ENCODE assay signal across 27 mouse cellular contexts in the genomic region with DNA sequence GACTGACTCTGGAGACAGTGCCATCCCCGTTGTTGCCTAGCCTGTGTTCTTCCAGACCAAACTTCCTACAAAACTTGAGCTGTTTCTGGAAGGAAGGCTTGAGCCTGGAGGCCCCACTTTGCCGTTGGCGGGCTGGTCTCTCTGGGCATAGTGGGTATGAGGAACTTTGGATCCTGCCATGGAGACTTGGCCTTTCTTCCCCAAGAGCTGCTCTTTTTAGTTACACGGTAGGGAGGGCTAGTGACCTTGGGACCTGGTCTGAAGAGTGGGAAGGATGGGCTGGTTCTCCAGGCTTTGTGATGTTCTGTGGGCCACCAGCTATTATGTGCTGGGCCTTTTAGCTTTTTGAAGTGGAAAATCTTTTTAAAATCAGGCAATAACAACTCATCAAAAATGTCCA. TPM values are rescaled to one million over a fixed set of nuclear protein-coding genes. Genes with fewer than 3 reads are reported as not detected.
DNase-seq lines count a peak whose midpoint lies in the region; ATAC-seq and TF ChIP-seq lines count a peak whose summit lies in the region.
"Had no signal": no experiment of that assay in that cellular context is flagged by ENCODE, and none has a peak within 500 bp of the region (broad histone marks: within the 10 kb centered on the region; RNA-seq: fewer than 3 reads in every experiment).

No protein-coding gene starts in this region.

- H3K4me1 ChIP-seq in intestine, embryonic 16.5 days (ENCODE audit: control insufficient read depth, insufficient read depth, low read length), result peaks cover 46% of the 10 kb centered on the region
- peaks cover 6% of the 10 kb centered on the region; the same call in 1 of the 2 replicates for H3K4me1 ChIP-seq in intestine, postnatal 0 days (replicated peaks; ENCODE audit: control insufficient read depth, insufficient read depth, low read length)
- peaks cover 8% of the 10 kb centered on the region; the same call in 1 of the 2 replicates for H3K4me1 ChIP-seq in kidney, embryonic 14.5 days (ENCODE audit: control insufficient read depth, insufficient read depth, low read length)
- peaks cover 46% of the 10 kb centered on the region for H3K4me1 ChIP-seq in stomach, embryonic 16.5 days (ENCODE audit: control insufficient read depth, insufficient read depth, low read length)
- no peaks in the 10 kb centered on the region for H3K4me1 ChIP-seq in hindbrain, embryonic 11.5 days (replicated peaks; ENCODE audit: control insufficient read depth, insufficient read depth, low read length)

- ATAC-seq in intestine, embryonic 16.5 days, result no peak
- ATAC-seq in intestine, postnatal 0 days, result no peak
- ATAC-seq in kidney, embryonic 14.5 days (ENCODE audit: low FRiP score, low TSS enrichment), result no peak
- no peak for ATAC-seq in stomach, embryonic 16.5 days (ENCODE audit: insufficient read depth, low FRiP score)
- no peak for ATAC-seq in hindbrain, embryonic 11.5 days (ENCODE audit: low FRiP score)
- ATAC-seq: forebrain, embryonic 15.5 days; hindbrain, postnatal 0 days; intestine, embryonic 15.5 days had no signal

- WGBS in intestine, embryonic 16.5 days, result 69% methylated on average over 4 of the region's 4 CpGs
- 48% methylated on average over 4 of the region's 4 CpGs for WGBS in intestine, postnatal 0 days
- 85% methylated on average over 4 of the region's 4 CpGs for WGBS in kidney, embryonic 14.5 days
- 78% methylated on average over 4 of the region's 4 CpGs for WGBS in stomach, embryonic 16.5 days
- WGBS in hindbrain, embryonic 11.5 days, result 91% methylated on average over 4 of the region's 4 CpGs

- peak overlapping the region; percentile 14; the same call in 1 of the 2 replicates for H3K27ac ChIP-seq in intestine, embryonic 16.5 days (ENCODE audit: low read length)
- H3K27ac ChIP-seq in intestine, postnatal 0 days (ENCODE audit: low read depth, low read length), result no peak overlapping the region
- no peak overlapping the region for H3K27ac ChIP-seq in kidney, embryonic 14.5 days (ENCODE audit: low read depth, low read length)
- peak overlapping the region; percentile 89 for H3K27ac ChIP-seq in stomach, embryonic 16.5 days (ENCODE audit: low read length)
- no peak overlapping the region for H3K27ac ChIP-seq in hindbrain, embryonic 11.5 days (ENCODE audit: low read depth, low read length)
- H3K27ac ChIP-seq: embryonic facial prominence, embryonic 13.5 days; forebrain, embryonic 10.5 days; forebrain, embryonic 15.5 days; heart, adult 2 months; hindbrain, embryonic 10.5 days; hindbrain, postnatal 0 days; intestine, embryonic 15.5 days; left cerebral cortex, adult 2 months; limb, embryonic 12.5 days; macrophage had no signal

- H3K4me3 ChIP-seq in intestine, embryonic 16.5 days (ENCODE audit: low read length), result no peak overlapping the region
- no peak overlapping the region for H3K4me3 ChIP-seq in intestine, postnatal 0 days (ENCODE audit: low read depth, low read length)
- H3K4me3 ChIP-seq in kidney, embryonic 14.5 days (ENCODE audit: low read length), result no peak overlapping the region
- H3K4me3 ChIP-seq in stomach, embryonic 16.5 days (replicated peaks; ENCODE audit: low read length), result no peak overlapping the region
- H3K4me3 ChIP-seq in hindbrain, embryonic 11.5 days (ENCODE audit: low read depth, low read length), result no peak overlapping the region
- H3K4me3 ChIP-seq: embryonic facial prominence, embryonic 13.5 days; forebrain, embryonic 10.5 days; forebrain, embryonic 15.5 days; heart, adult 2 months; heart, embryonic 12.5 days; hindbrain, embryonic 10.5 days; intestine, embryonic 15.5 days; left cerebral cortex, adult 2 months; limb, embryonic 12.5 days had no signal

- no peak for TF ChIP-seq CTCF in intestine, postnatal 0 days (IDR thresholded peaks at IDR 0.05; ENCODE audit: low read depth)

- H3K4me2 ChIP-seq in intestine, embryonic 16.5 days (ENCODE audit: low read depth, low read length), result no peak overlapping the region
- H3K4me2 ChIP-seq in intestine, postnatal 0 days (replicated peaks; ENCODE audit: low read depth), result no peak overlapping the region
- H3K4me2 ChIP-seq in kidney, embryonic 14.5 days (replicated peaks; ENCODE audit: low read depth, low read length), result no peak overlapping the region
- H3K4me2 ChIP-seq in stomach, embryonic 16.5 days (ENCODE audit: low read depth, low read length), result no peak overlapping the region
- no peak overlapping the region for H3K4me2 ChIP-seq in hindbrain, embryonic 11.5 days (replicated peaks; ENCODE audit: low read depth, low read length)
- H3K4me2 ChIP-seq: embryonic facial prominence, embryonic 13.5 days; forebrain, embryonic 15.5 days; heart, embryonic 12.5 days; intestine, embryonic 15.5 days; limb, embryonic 12.5 days had no signal

- H3K27me3 ChIP-seq in intestine, embryonic 16.5 days (replicated peaks; ENCODE audit: control insufficient read depth, insufficient read depth, low read length), result no peaks in the 10 kb centered on the region
- H3K27me3 ChIP-seq in intestine, postnatal 0 days (replicated peaks; ENCODE audit: control insufficient read depth, insufficient read depth, low read length), result no peaks in the 10 kb centered on the region
- H3K27me3 ChIP-seq in kidney, embryonic 14.5 days (ENCODE audit: control insufficient read depth, insufficient read depth, low read length), result no peaks in the 10 kb centered on the region
- no peaks in the 10 kb centered on the region for H3K27me3 ChIP-seq in stomach, embryonic 16.5 days (ENCODE audit: control insufficient read depth, insufficient read depth, low read length)
- H3K27me3 ChIP-seq in hindbrain, embryonic 11.5 days (ENCODE audit: control insufficient read depth, insufficient read depth, low read length), result no peaks in the 10 kb centered on the region
- H3K27me3 ChIP-seq: embryonic facial prominence, embryonic 13.5 days; forebrain, embryonic 15.5 days; heart, embryonic 12.5 days; intestine, embryonic 15.5 days; limb, embryonic 12.5 days had no signal

- H3K9me3 ChIP-seq in intestine, embryonic 16.5 days (ENCODE audit: control insufficient read depth, low read length), result no peaks in the 10 kb centered on the region
- no peaks in the 10 kb centered on the region for H3K9me3 ChIP-seq in intestine, postnatal 0 days (ENCODE audit: control insufficient read depth)
- H3K9me3 ChIP-seq in kidney, embryonic 14.5 days (ENCODE audit: control insufficient read depth, low read length), result no peaks in the 10 kb centered on the region
- no peaks in the 10 kb centered on the region for H3K9me3 ChIP-seq in stomach, embryonic 16.5 days (replicated peaks; ENCODE audit: control insufficient read depth, low read length)
- H3K9me3 ChIP-seq in hindbrain, embryonic 11.5 days (ENCODE audit: control insufficient read depth, low read length), result no peaks in the 10 kb centered on the region
- H3K9me3 ChIP-seq: embryonic facial prominence, embryonic 13.5 days; forebrain, embryonic 10.5 days; forebrain, embryonic 15.5 days; heart, embryonic 12.5 days; hindbrain, embryonic 10.5 days; intestine, embryonic 15.5 days; limb, embryonic 12.5 days had no signal

- no peak overlapping the region for H3K9ac ChIP-seq in intestine, embryonic 16.5 days (ENCODE audit: low read depth, low read length)
- H3K9ac ChIP-seq in intestine, postnatal 0 days (ENCODE audit: low read depth, low read length), result no peak overlapping the region
- H3K9ac ChIP-seq in kidney, embryonic 14.5 days (ENCODE audit: low read depth, low read length), result no peak overlapping the region
- H3K9ac ChIP-seq in stomach, embryonic 16.5 days (ENCODE audit: low read length), result no peak overlapping the region
- H3K9ac ChIP-seq in hindbrain, embryonic 11.5 days (ENCODE audit: low read depth, low read length), result no peak overlapping the region
- H3K9ac ChIP-seq: embryonic facial prominence, embryonic 13.5 days; forebrain, embryonic 15.5 days; heart, embryonic 12.5 days; intestine, embryonic 15.5 days; limb, embryonic 12.5 days had no signal

- DNase-seq in kidney, postnatal 14 days, result peak; percentile 28
- DNase-seq in kidney, postnatal 25 days, result peak; percentile 32 to 62
- no peak for DNase-seq in hindbrain, embryonic 11.5 days (ENCODE audit: low spot score)
- DNase-seq: adrenal gland, postnatal 25 days; cerebellum, adult 11-12 months; cerebellum, adult 9-11 months; gastrocnemius, postnatal 36 days; heart, adult 2 months; heart, postnatal 14 days; lung, postnatal 10 days; midbrain, embryonic 14.5 days; right cerebral cortex, postnatal 25 days; thymus, postnatal 4 days had no signal

- H3K36me3 ChIP-seq in intestine, embryonic 16.5 days (ENCODE audit: control insufficient read depth, insufficient read depth, low read length), result no peaks in the 10 kb centered on the region
- H3K36me3 ChIP-seq in intestine, postnatal 0 days (ENCODE audit: control insufficient read depth, insufficient read depth), result no peaks in the 10 kb centered on the region
- no peaks in the 10 kb centered on the region for H3K36me3 ChIP-seq in kidney, embryonic 14.5 days (ENCODE audit: control insufficient read depth, insufficient read depth, low read length)
- H3K36me3 ChIP-seq in stomach, embryonic 16.5 days (ENCODE audit: control insufficient read depth, insufficient read depth, low read length), result no peaks in the 10 kb centered on the region
- no peaks in the 10 kb centered on the region for H3K36me3 ChIP-seq in hindbrain, embryonic 11.5 days (ENCODE audit: control insufficient read depth, insufficient read depth, low read length)
- H3K36me3 ChIP-seq: embryonic facial prominence, embryonic 13.5 days; forebrain, embryonic 15.5 days; heart, embryonic 12.5 days; limb, embryonic 12.5 days had no signal

RNA-seq across cellular contexts. Expression of gene Larp1, which starts 17.0 kb away (rescaled TPM):
- polyA plus RNA-seq in intestine, embryonic 16.5 days (2015; fragmentation: Nextera tagmentation; extraction: Ambion mirVana), result 16.5 and 16.7 TPM in 2 replicates
- 9.6 and 11.5 TPM in 2 replicates for polyA plus RNA-seq in intestine, postnatal 0 days (2015; fragmentation: Nextera tagmentation; extraction: Ambion mirVana)
- 21.5 and 25.0 TPM in 2 replicates for polyA plus RNA-seq in kidney, embryonic 14.5 days (2014; fragmentation: Nextera tagmentation; extraction: Ambion mirVana)
- polyA plus RNA-seq in stomach, embryonic 16.5 days (2015; fragmentation: Nextera tagmentation; extraction: Ambion mirVana), result 21.8 and 22.9 TPM in 2 replicates
- polyA plus RNA-seq in hindbrain, embryonic 11.5 days (2014; fragmentation: Nextera tagmentation; extraction: Ambion mirVana), result 14.5 and 18.2 TPM in 2 replicates

Comparison
In these comparisons a context has a peak if more than half of its experiments do, and no peak if none do; other contexts are left out.
1. H3K27ac ChIP-seq: peak in intestine, embryonic 16.5 days (single experiment) and stomach, embryonic 16.5 days (single experiment); none in intestine, postnatal 0 days (single experiment), kidney, embryonic 14.5 days (single experiment) and hindbrain, embryonic 11.5 days (single experiment).